Mouse (Mus musculus) limb, embryonic 14.5 days (tissue): Measurements from ENCODE around the gene Srrd. TPM values are rescaled to one million over a fixed set of nuclear protein-coding genes. Genes with fewer than 3 reads are reported as not detected.

Source experiments
- ATAC-seq: fragments of 200-750 bp; cut with Nextera tagmentation; 2 replicates; pipeline ENCODE4 v1.8.0; 2017; ENCODE audit warnings: low read depth, moderate number of reproducible peaks, moderate TSS enrichment; ENCODE audit not compliant: low FRiP score
- DNase-seq: peaks from one replicate; pipeline ENCODE4 v3.0.0-alpha.2; 2015; ENCODE audit warnings: low spot score
- H3K27ac ChIP-seq: fragments of 300-500 bp; sonication (generic); replicated peaks from 2 replicates; pipeline ENCODE4 v1.5.1; 2014; ENCODE audit warnings: low read depth, mild to moderate bottlenecking, low read length, moderate library complexity, mixed read lengths
- H3K27me3 ChIP-seq: fragments of 300-500 bp; sonication (generic); 2 replicates; pipeline ENCODE4 v1.6.1; 2014; ENCODE audit warnings: low read length, mixed read lengths; ENCODE audit not compliant: control insufficient read depth, insufficient read depth
- H3K36me3 ChIP-seq: fragments of 300-500 bp; sonication (generic); 2 replicates; pipeline ENCODE4 v1.6.1; 2014; ENCODE audit warnings: mild to moderate bottlenecking, low read length, moderate library complexity, mixed read lengths; ENCODE audit not compliant: control insufficient read depth, insufficient read depth
- H3K4me1 ChIP-seq: fragments of 300-500 bp; sonication (generic); 2 replicates; pipeline ENCODE4 v1.6.1; 2014; ENCODE audit warnings: antibody characterized with exemption, low read length, mixed read lengths; ENCODE audit not compliant: control insufficient read depth, insufficient read depth
- H3K4me2 ChIP-seq: fragments of 300-500 bp; sonication (generic); replicated peaks from 2 replicates; pipeline ENCODE4 v1.6.1; 2014; ENCODE audit warnings: low read depth, mild to moderate bottlenecking, low read length, moderate library complexity; ENCODE audit not compliant: severe bottlenecking
- H3K4me3 ChIP-seq: fragments of 300-500 bp; sonication (generic); replicated peaks from 2 replicates; pipeline ENCODE4 v1.5.1; 2014; ENCODE audit warnings: low read length
- H3K9ac ChIP-seq: fragments of 300-500 bp; sonication (generic); 2 replicates; pipeline ENCODE4 v1.6.1; 2014; ENCODE audit warnings: mild to moderate bottlenecking, low read depth, low read length, moderate library complexity; ENCODE audit not compliant: severe bottlenecking
- H3K9me3 ChIP-seq: fragments of 300-500 bp; sonication (generic); 2 replicates; pipeline ENCODE4 v1.6.1; 2016; ENCODE audit warnings: low read length; ENCODE audit not compliant: control insufficient read depth
- POLR2A ChIP-seq: fragments of 200-500 bp; IDR thresholded peaks from 2 replicates; pipeline ENCODE4 v1.8.0; 2012; ENCODE audit warnings: inconsistent platforms, mild to moderate bottlenecking, moderate library complexity, borderline replicate concordance; ENCODE audit not compliant: insufficient read depth, insufficient read length; ENCODE audit errors: extremely low read depth
- WGBS: fragments of 180-500 bp; shearing (Covaris S2); extraction: QIAGEN DNeasy Blood & Tissue Kit; methylation state at CpG from one replicate; pipeline ENCODE4 v1.1.7; 2014; 5-methylcytosine and 5-hydroxymethylcytosine counted together
- polyA plus RNA-seq, 2 experiments: library from polyadenylated mRNA; depleted of rRNA in 1 of 2; stranded (reverse) in 1 of 2; unstranded in 1 of 2; fragments of >200 nt; fragmentation: Nextera tagmentation in 1 of 2; extraction: Ambion mirVana in 1 of 2; gene quantifications; 2 replicates each; pipeline versions ENCODE4 v1.2.1 to v1.2.3; 2012 to 2014

Srrd gene
- polyA plus RNA-seq, 2 experiments = 43.7 to 60.7 TPM

- Histone ChIP-seq H3K9ac (no peak overlapping the region), H3K36me3 (peaks cover 33% of the 10 kb centered on the region), H3K4me2 (no peak overlapping the region), H3K4me3 (no peak overlapping the region), H3K4me1 (no peaks in the 10 kb centered on the region), H3K9me3 (no peaks in the 10 kb centered on the region), H3K27me3 (no peaks in the 10 kb centered on the region), H3K27ac (no peak overlapping the region)
- 51% methylated on average over 5 of the region's 5 CpGs for WGBS
- TF ChIP-seq POLR2A = no peak
- ATAC-seq = no peak
- DNase-seq = no peak
These were observed 25.5 kb downstream of the Srrd start for GRCm38 (mm10) chr5:112317328-112317727.

DNA sequence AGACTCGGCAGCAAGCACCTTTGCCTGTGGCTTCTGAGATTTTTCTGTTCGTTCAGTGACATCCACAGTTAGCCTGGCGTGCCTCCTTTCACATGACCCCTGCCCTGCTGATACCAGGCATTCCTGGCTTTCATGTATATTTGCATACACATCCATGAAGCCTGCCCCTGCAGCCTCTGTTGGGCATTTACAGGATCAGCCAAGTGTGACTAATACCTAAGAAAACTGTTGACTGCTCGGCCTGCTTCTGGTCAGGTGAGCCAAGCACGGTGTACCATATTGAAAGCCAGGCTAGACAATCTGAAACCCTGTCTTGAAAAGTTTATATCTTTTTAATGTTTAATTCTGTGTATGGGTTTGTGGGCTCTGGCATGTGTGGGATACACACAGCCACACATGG lies 26.4 kb downstream of the Srrd start:
- peaks cover 39% of the 10 kb centered on the region for H3K36me3 ChIP-seq
- no peak overlapping the region for H3K4me2 ChIP-seq
- no peak for DNase-seq
- no peaks in the 10 kb centered on the region for H3K4me1 ChIP-seq
- no peaks in the 10 kb centered on the region for H3K9me3 ChIP-seq
- H3K4me3 ChIP-seq = no peak overlapping the region
- H3K27ac ChIP-seq = no peak overlapping the region
- TF ChIP-seq POLR2A = no peak
- no peak for ATAC-seq
- 93% methylated on average over 5 of the region's 5 CpGs for WGBS
- H3K27me3 ChIP-seq = no peaks in the 10 kb centered on the region
- no peak overlapping the region for H3K9ac ChIP-seq

- Histone ChIP-seq H3K4me2 (no peak overlapping the region), H3K27ac (no peak overlapping the region), H3K4me1 (no peaks in the 10 kb centered on the region), H3K27me3 (no peaks in the 10 kb centered on the region), H3K36me3 (peaks cover 63% of the 10 kb centered on the region), H3K9ac (no peak overlapping the region), H3K9me3 (no peaks in the 10 kb centered on the region), H3K4me3 (no peak overlapping the region)
- no peak for TF ChIP-seq POLR2A
- DNase-seq = no peak
- WGBS = 86% methylated on average over 11 of the region's 11 CpGs
- no peak for ATAC-seq
These were observed 29.5 kb downstream of the Srrd start for GRCm38 (mm10) chr5:112313222-112313885.

DNA sequence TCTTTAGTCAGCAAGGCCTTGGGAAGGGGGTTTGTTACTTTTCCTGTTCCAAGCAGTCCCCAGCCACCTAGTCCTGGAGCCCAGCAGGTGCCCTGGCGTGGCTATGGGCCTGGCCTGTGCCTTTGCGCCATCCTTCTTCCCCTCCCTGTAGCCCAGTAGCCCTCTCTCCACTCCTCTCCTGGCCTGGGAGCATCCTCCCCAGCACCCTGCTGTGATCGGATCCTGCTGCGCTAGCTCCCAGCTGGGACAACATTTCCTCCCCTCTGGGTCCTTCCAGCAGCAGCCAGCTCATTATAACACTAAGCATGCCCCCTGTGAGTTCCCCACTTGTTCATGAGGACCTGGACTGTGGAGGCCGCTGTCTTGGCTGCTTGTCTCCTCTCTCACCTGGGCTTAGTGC lies 37.0 kb downstream of the Srrd start:
- no peak overlapping the region for H3K27ac ChIP-seq
- H3K4me3 ChIP-seq = no peak overlapping the region
- DNase-seq = no peak
- no peaks in the 10 kb centered on the region for H3K9me3 ChIP-seq
- WGBS = 84% methylated on average over 5 of the region's 5 CpGs
- TF ChIP-seq POLR2A = no peak
- H3K4me2 ChIP-seq = no peak overlapping the region
- peaks cover 42% of the 10 kb centered on the region for H3K36me3 ChIP-seq
- ATAC-seq = no peak
- H3K4me1 ChIP-seq = no peaks in the 10 kb centered on the region
- H3K27me3 ChIP-seq = no peaks in the 10 kb centered on the region
- H3K9ac ChIP-seq = no peak overlapping the region

DNA sequence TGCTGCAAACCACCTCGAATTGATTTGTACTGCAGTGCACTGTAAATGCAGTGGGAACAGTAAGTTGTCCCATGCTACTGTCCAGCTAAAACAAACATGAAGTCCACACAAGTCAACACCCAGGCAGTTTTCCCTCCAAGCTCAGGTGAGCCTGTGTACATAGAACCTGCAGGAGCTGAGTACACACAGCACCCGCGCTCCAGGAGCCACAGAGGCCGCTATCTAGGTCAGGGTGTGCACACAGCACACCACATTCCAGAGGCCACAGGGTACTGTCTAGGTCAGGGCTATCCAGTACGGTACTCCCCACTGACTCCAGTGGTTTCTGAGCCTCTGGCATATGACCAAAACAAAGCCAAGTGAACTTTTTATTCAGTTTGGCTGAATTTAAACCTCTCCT lies 40.5 kb downstream of the Srrd start:
- H3K9me3 ChIP-seq = no peaks in the 10 kb centered on the region
- no peak overlapping the region for H3K27ac ChIP-seq
- no peak overlapping the region for H3K9ac ChIP-seq
- H3K4me3 ChIP-seq = no peak overlapping the region
- H3K27me3 ChIP-seq = no peaks in the 10 kb centered on the region
- H3K4me2 ChIP-seq = no peak overlapping the region
- peaks cover 8% of the 10 kb centered on the region; the same call in 1 of the 2 replicates for H3K36me3 ChIP-seq
- ATAC-seq = no peak
- no peaks in the 10 kb centered on the region for H3K4me1 ChIP-seq
- 82% methylated on average over 5 of the region's 5 CpGs for WGBS
- DNase-seq = no peak
- no peak for TF ChIP-seq POLR2A
